Mouse (Mus musculus) adrenal gland, postnatal 36 days (tissue): ENCODE results near the gene Arhgap15. TPM values are rescaled to one million over a fixed set of nuclear protein-coding genes. Genes with fewer than 3 reads are reported as not detected.

Experiments
- total RNA-seq, 2 experiments: library from RNA; stranded (reverse); gene quantifications; 2 replicates each; pipeline ENCODE4 v1.2.3; 2021

Arhgap15 gene
- total RNA-seq, 2 experiments from 2014 or later = 1.7 to 3.3 TPM

Other genes with a start within 250 kb of the Arhgap15 start
- gene Kynu, start 193.5 kb upstream of the Arhgap15 start, total RNA-seq = under 1 TPM in 1 of 2 experiments, not detected in 1; 0.17 TPM